ENCODE assay signal across 28 mouse cellular contexts in the genomic region with DNA sequence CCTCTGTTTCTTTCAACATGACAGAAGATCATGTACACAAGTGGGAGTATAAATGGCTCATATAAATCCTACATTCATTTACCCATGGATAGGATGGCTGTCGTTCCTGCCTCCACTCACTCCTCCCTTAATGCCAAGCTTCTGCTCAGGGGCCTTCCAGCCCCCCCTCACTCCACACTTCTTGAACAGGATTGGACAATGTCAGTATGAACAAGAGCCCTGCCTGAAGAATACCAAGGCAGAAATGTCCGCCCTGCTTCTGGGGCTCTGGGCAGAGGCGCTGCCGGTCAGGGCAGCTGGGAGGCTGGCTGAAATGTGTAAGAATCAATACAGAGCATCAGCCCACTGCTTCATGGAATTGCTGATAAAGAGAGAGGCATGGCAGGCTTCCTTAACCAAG.
DNase-seq lines count a peak whose midpoint lies in the region; ATAC-seq lines count a peak whose summit lies in the region.
"Had no signal": no experiment of that assay in that cellular context is flagged by ENCODE, and none has a peak within 500 bp of the region (broad histone marks: within the 10 kb centered on the region; RNA-seq: fewer than 3 reads in every experiment).

No protein-coding gene starts in this region.

- no peak for DNase-seq in neural tube, embryonic 11.5 days (ENCODE audit: low spot score)
- DNase-seq in neural tube, embryonic 10.5 days (ENCODE audit: extremely low spot score, low spot score) = no peak
- no peak for DNase-seq in hindbrain, embryonic 14.5 days (ENCODE audit: low spot score)
- no peak for DNase-seq in adrenal gland, postnatal 4 days (ENCODE audit: low spot score in 2 of 2)
- DNase-seq in gastrocnemius, postnatal 4 days (ENCODE audit: low spot score in 2 of 2) = no peak
- DNase-seq: adrenal gland, adult 8-10 months; cerebellum, adult 11 months; cerebellum, adult 9-10 months; cerebellum, postnatal 36 days; forebrain, postnatal 0 days; heart, postnatal 4 days; kidney, adult 18-20 months; kidney, postnatal 36 days; lung, adult 2 months; lung, postnatal 10 days; thymus, adult 2 months; thymus, postnatal 36 days had no signal

- no peak overlapping the region for H3K4me3 ChIP-seq in forebrain, embryonic 12.5 days (replicated peaks)
- H3K4me3 ChIP-seq in forebrain, embryonic 15.5 days = no peak overlapping the region
- no peak overlapping the region for H3K4me3 ChIP-seq in neural tube, embryonic 11.5 days (ENCODE audit: low read depth, low read length)
- H3K4me3 ChIP-seq in hindbrain, embryonic 14.5 days (replicated peaks; ENCODE audit: low read length) = no peak overlapping the region
- no peak overlapping the region for H3K4me3 ChIP-seq in midbrain, embryonic 15.5 days
- H3K4me3 ChIP-seq: embryonic facial prominence, embryonic 13.5 days; forebrain, embryonic 10.5 days; kidney, embryonic 15.5 days; limb, embryonic 10.5 days; limb, embryonic 15.5 days had no signal

- no peaks in the 10 kb centered on the region for H3K9me3 ChIP-seq in forebrain, embryonic 12.5 days
- no peaks in the 10 kb centered on the region for H3K9me3 ChIP-seq in forebrain, embryonic 15.5 days
- H3K9me3 ChIP-seq in neural tube, embryonic 11.5 days (ENCODE audit: control insufficient read depth, low read length) = no peaks in the 10 kb centered on the region
- no peaks in the 10 kb centered on the region for H3K9me3 ChIP-seq in hindbrain, embryonic 14.5 days (ENCODE audit: control insufficient read depth, low read length)
- no peaks in the 10 kb centered on the region for H3K9me3 ChIP-seq in midbrain, embryonic 15.5 days
- H3K9me3 ChIP-seq: embryonic facial prominence, embryonic 13.5 days; forebrain, embryonic 10.5 days; kidney, embryonic 15.5 days; limb, embryonic 10.5 days; limb, embryonic 15.5 days had no signal

- H3K36me3 ChIP-seq in forebrain, embryonic 12.5 days (replicated peaks) = no peaks in the 10 kb centered on the region
- no peaks in the 10 kb centered on the region for H3K36me3 ChIP-seq in forebrain, embryonic 15.5 days
- no peaks in the 10 kb centered on the region for H3K36me3 ChIP-seq in neural tube, embryonic 11.5 days (ENCODE audit: control insufficient read depth, insufficient read depth, low read length)
- no peaks in the 10 kb centered on the region for H3K36me3 ChIP-seq in hindbrain, embryonic 14.5 days (replicated peaks; ENCODE audit: control insufficient read depth, insufficient read depth)
- no peaks in the 10 kb centered on the region for H3K36me3 ChIP-seq in midbrain, embryonic 15.5 days (replicated peaks)
- H3K36me3 ChIP-seq: embryonic facial prominence, embryonic 13.5 days; forebrain, embryonic 10.5 days; G1E; kidney, embryonic 15.5 days; limb, embryonic 10.5 days; limb, embryonic 15.5 days had no signal

- no peak overlapping the region for H3K9ac ChIP-seq in forebrain, embryonic 12.5 days
- H3K9ac ChIP-seq in forebrain, embryonic 15.5 days (replicated peaks) = no peak overlapping the region
- no peak overlapping the region for H3K9ac ChIP-seq in neural tube, embryonic 11.5 days (ENCODE audit: low read length)
- H3K9ac ChIP-seq in hindbrain, embryonic 14.5 days = no peak overlapping the region
- no peak overlapping the region for H3K9ac ChIP-seq in midbrain, embryonic 15.5 days
- H3K9ac ChIP-seq: embryonic facial prominence, embryonic 13.5 days; forebrain, postnatal 0 days; kidney, embryonic 15.5 days; limb, embryonic 15.5 days; liver, embryonic 14.5 days had no signal

- H3K27me3 ChIP-seq in forebrain, embryonic 12.5 days = no peaks in the 10 kb centered on the region
- no peaks in the 10 kb centered on the region for H3K27me3 ChIP-seq in forebrain, embryonic 15.5 days
- H3K27me3 ChIP-seq in neural tube, embryonic 11.5 days (ENCODE audit: control insufficient read depth, insufficient read depth, low read length) = no peaks in the 10 kb centered on the region
- no peaks in the 10 kb centered on the region for H3K27me3 ChIP-seq in hindbrain, embryonic 14.5 days (ENCODE audit: control insufficient read depth, insufficient read depth, low read length)
- no peaks in the 10 kb centered on the region for H3K27me3 ChIP-seq in midbrain, embryonic 15.5 days (replicated peaks)
- H3K27me3 ChIP-seq: embryonic facial prominence, embryonic 13.5 days; kidney, embryonic 15.5 days; limb, embryonic 15.5 days had no signal

- no peaks in the 10 kb centered on the region for H3K4me1 ChIP-seq in forebrain, embryonic 12.5 days
- no peaks in the 10 kb centered on the region for H3K4me1 ChIP-seq in forebrain, embryonic 15.5 days
- H3K4me1 ChIP-seq in neural tube, embryonic 11.5 days (ENCODE audit: control insufficient read depth, insufficient read depth, low read length) = no peaks in the 10 kb centered on the region
- H3K4me1 ChIP-seq in hindbrain, embryonic 14.5 days (replicated peaks; ENCODE audit: control insufficient read depth, insufficient read depth, low read length) = 0 out of 2 replicates have a peak, but pooled peaks cover 3% of the 10 kb centered on the region
- H3K4me1 ChIP-seq in midbrain, embryonic 15.5 days = 0 out of 2 replicates have a peak, but pooled peaks cover 9% of the 10 kb centered on the region
- H3K4me1 ChIP-seq: embryonic facial prominence, embryonic 13.5 days; forebrain, embryonic 10.5 days; kidney, embryonic 15.5 days; limb, embryonic 10.5 days; limb, embryonic 15.5 days had no signal

- H3K27ac ChIP-seq in forebrain, embryonic 12.5 days = no peak overlapping the region
- H3K27ac ChIP-seq in forebrain, embryonic 15.5 days (replicated peaks) = no peak overlapping the region
- no peak overlapping the region for H3K27ac ChIP-seq in neural tube, embryonic 11.5 days (ENCODE audit: low read depth, low read length)
- peak overlapping the region; percentile 62 for H3K27ac ChIP-seq in hindbrain, embryonic 14.5 days
- peak overlapping the region; percentile 50 for H3K27ac ChIP-seq in midbrain, embryonic 15.5 days
- H3K27ac ChIP-seq: embryonic facial prominence, embryonic 13.5 days; forebrain, embryonic 10.5 days; kidney, embryonic 15.5 days; limb, embryonic 10.5 days; limb, embryonic 15.5 days; liver, embryonic 14.5 days had no signal

- H3K4me2 ChIP-seq in forebrain, embryonic 12.5 days = no peak overlapping the region
- H3K4me2 ChIP-seq in forebrain, embryonic 15.5 days (replicated peaks) = no peak overlapping the region
- H3K4me2 ChIP-seq in neural tube, embryonic 11.5 days (ENCODE audit: low read depth) = no peak overlapping the region
- no peak overlapping the region for H3K4me2 ChIP-seq in hindbrain, embryonic 14.5 days (replicated peaks)
- no peak overlapping the region for H3K4me2 ChIP-seq in midbrain, embryonic 15.5 days
- H3K4me2 ChIP-seq: embryonic facial prominence, embryonic 13.5 days; heart, embryonic 11.5 days; kidney, embryonic 15.5 days; limb, embryonic 15.5 days had no signal

- peak; percentile 55; the same call in 1 of the 2 replicates for ATAC-seq in forebrain, embryonic 12.5 days (ENCODE audit: low FRiP score)
- no peak for ATAC-seq in forebrain, embryonic 15.5 days (replicated peaks)
- ATAC-seq in neural tube, embryonic 11.5 days (ENCODE audit: insufficient read depth, low FRiP score, low TSS enrichment) = peak; percentile 27; the same call in 1 of the 2 replicates
- ATAC-seq in hindbrain, embryonic 14.5 days (ENCODE audit: low FRiP score) = no peak
- peak; percentile 33; the same call in 1 of the 2 replicates for ATAC-seq in midbrain, embryonic 15.5 days (replicated peaks)
- ATAC-seq: forebrain, postnatal 0 days had no signal

- WGBS in forebrain, embryonic 12.5 days = 81% methylated on average over 4 of the region's 4 CpGs
- WGBS in forebrain, embryonic 15.5 days = 73% methylated on average over 4 of the region's 4 CpGs
- 79% methylated on average over 4 of the region's 4 CpGs for WGBS in neural tube, embryonic 11.5 days
- 63% methylated on average over 4 of the region's 4 CpGs for WGBS in hindbrain, embryonic 14.5 days
- 68% methylated on average over 4 of the region's 4 CpGs for WGBS in midbrain, embryonic 15.5 days

Comparison
In these comparisons a context has a peak if more than half of its experiments do, and no peak if none do; other contexts are left out.
1. ATAC-seq: peak in forebrain, embryonic 12.5 days (single experiment), neural tube, embryonic 11.5 days (single experiment) and midbrain, embryonic 15.5 days (single experiment); none in forebrain, embryonic 15.5 days (single experiment) and hindbrain, embryonic 14.5 days (single experiment).
2. H3K27ac ChIP-seq: peak in hindbrain, embryonic 14.5 days (single experiment) and midbrain, embryonic 15.5 days (single experiment); none in forebrain, embryonic 12.5 days (single experiment), forebrain, embryonic 15.5 days (single experiment) and neural tube, embryonic 11.5 days (single experiment).